Mouse (Mus musculus) spleen, postnatal 14 days (tissue): ENCODE data around the gene Ece1.

ENCODE experiments used
- DNase-seq, 2 experiments: peaks; one replicate each; pipeline ENCODE4 v3.0.0; 2021 to 2022; ENCODE audit warnings: low spot score in 2 of 2

The Ece1 gene

GRCm38 (mm10) chr4:137855741-137856341 lies 6.2 kb upstream of the Ece1 start:
- DNase-seq: no peak

DNA sequence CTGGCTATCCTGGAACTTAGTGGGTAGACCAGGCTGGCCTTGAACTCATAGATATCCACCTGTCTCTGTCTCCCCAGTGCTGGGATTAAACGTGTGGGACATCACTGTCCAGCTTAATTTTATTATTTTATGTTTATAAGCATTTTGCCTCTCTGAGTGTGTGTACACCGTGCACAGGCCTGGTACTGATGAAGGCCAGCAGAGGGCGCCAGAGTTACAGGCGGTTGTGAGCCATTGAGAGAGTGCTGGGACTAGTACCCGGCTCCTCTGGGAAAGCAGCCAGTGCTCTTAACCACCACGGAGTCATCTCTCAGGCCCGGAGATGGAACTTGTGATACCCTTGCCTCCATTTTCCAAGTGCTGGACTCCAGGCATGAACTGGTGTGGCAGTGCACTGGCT lies 4.9 kb upstream of the Ece1 start:
- DNase-seq: peak; percentile 35 to 63

DNA sequence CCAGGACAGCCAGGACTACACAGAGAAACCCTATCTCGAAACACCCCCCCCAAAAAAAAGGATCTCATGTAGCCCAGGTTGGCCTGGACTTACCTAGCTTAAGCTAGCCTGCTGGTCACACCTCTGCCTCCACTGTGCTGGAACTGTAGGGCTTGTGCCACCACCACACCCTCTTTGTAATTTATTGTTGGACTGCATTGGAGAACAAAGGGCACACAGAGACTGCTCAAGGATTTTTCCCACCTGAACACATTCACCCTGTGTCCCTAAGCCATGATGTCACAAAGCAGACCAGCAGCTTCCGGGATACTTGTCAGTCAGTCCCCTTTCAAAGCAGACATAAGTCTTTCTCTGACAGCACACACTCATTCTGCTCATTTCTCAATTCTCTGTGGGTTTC lies 3.7 kb upstream of the Ece1 start:
- DNase-seq: no peak

DNA sequence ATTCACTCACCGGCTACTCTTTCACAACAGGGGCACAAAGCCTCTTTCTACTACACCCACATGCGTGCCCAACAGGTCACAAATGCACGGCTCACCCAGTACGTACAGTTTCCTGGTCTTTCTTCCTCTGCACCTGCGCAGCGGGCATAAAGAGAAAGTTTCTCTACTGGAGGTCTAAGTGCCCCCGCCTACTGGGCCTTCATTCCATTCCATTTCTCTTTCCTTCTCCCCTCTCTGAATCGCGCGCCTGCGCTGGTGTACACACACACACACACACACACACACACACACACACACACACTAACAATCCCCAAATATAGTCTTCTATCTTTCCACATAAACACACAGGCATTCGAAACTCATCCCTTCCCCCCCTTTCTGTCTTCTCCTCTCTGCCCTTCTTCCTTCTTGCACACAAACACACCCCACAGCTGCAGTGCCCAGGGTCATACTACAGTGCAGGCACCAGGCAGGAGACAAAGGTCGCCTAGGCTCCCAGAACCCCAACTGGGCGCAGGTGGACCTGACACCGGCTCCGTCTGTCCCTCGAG lies 501 bp upstream of the Ece1 start:
- DNase-seq: peak in 1 of 2 experiments; percentile 22

DNA sequence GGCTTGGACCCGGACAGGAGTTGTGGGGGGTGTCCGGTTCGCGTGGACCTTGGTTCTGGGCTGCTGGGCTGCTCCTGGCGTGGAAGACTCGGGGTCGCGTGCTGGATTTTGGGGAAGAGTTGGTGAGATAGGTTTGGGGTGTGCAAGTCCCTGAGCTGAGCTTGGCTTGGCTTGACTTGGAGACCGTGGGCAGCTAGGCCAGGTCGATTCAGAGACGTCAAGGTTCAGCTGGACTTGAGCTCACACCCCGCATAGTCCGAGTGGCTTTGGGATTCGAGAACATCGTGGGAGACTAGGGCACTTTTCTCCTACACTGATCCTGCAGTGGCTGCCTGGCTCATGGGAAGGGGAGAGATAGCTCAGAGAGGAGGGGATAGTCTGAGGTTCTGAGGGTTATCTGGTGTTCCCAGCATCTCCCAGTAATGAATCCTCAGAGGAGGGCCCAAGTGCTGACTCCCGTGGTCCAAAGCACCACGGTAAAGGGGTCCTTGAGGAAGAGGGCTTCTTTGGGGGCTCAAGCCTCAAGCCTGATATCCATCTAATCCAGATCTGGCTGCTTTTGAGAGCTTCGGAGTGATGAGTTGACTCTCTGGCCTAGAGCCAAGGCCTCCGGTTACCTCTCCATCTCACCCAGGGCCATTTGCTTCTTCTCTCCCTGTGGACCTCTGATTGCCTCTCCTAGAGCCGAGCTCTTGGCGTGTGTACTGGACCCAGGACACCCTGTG lies 641 bp downstream of the Ece1 start:
- DNase-seq: no peak

DNA sequence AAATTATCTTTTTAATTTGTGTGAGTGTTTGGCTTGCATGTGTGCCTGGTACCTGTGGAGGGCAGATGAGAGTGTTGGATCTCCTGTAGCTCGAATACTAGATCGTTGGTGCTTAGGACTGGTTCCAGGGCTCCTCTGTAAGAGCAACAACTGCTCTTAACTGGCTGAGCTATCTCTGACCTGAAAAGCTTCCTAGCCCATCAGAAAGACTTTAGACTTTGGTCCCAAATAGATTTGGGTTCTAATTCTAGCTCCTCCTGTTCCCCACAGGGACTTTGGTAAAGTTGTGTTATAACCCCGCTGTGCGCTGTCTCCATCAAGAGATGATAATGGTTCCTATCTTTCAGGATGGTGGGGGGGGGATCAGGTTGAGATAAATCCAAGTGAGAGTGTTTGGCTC lies 2.0 kb downstream of the Ece1 start:
- no peak for DNase-seq

DNA sequence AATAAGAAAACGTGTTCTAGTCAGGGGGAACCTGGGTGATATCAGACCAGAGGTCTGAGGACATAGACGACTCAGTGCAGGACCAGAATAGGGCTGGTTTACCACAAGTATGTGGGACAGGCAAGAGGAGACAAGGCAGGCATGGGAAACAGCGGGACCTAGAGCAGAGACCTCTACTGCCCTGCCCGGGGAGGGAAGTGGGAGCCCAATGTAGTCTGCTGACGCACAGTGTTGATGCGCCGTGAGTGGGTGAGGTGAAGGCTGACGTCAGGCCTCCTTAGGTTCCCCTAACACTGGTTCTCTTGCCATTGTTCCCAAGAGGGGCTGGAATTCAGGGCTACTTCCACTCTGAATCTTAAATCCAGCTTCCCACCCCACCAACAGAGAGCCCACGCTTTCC lies 2.7 kb downstream of the Ece1 start:
- DNase-seq: no peak

GRCm38 (mm10) chr4:137865221-137865641 lies 3.2 kb downstream of the Ece1 start:
- no peak for DNase-seq

DNA sequence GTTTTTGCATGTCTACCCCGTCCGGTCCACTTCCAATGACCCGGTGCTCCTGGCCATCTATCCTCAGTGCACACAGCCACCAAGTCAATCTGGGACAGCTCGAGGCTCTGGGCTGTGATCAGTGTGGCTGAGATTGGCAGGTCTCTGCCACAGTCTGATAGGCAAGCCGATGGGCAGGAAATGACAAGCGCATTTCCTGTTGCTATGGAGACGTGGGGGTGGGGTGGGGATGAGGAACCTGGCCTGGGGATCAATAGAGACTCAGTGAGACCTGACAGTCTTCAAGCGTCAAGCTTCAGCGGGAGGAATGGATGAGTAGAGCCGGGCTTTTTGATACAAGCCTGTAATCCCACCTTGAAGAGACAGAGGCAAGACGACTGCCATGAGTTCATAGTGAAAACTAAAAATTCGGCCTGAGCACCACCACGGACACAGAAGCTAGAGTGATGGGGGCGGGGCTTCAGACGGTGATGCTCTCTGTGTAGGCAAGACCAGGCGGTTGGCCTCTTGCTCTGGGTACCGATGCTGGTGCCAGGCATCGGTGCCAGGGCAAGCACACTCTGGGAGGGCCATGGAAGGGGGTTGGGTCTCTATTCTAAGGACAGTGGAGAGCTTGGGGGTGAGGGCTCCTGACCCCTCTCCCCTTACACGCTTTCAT lies 4.3 kb downstream of the Ece1 start:
- DNase-seq: peak in 1 of 2 experiments; percentile 57

GRCm38 (mm10) chr4:137867225-137867624 lies 5.2 kb downstream of the Ece1 start:
- DNase-seq: no peak

DNA sequence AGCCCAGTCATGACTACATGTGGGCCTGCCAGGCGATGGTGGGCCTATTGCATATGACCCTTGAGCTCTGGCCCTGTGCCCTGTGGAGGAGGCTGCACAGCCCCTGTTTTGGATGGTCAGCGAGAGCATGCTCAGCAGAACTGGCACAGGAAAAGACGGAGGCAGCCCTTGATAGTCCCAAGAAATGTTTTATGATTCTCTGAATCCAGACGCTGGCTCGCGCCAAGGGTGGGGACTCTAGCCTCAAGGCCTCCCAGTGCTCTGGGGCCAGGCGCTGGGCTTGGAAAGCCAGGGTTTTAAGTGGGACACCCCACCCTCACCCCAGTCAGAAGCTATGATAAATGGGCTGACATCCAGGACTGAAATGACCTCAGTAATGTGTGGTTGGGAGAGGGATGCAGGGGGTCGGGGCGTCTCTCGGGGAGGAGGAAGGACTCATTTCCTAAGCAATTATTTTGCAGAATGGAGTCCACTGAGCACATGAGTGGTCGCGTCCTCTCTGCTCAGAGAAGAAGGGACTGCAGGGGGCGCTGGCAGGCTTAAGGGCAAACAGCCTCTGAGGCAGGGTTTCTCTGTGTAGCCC lies 5.7 kb downstream of the Ece1 start:
- no peak for DNase-seq

DNA sequence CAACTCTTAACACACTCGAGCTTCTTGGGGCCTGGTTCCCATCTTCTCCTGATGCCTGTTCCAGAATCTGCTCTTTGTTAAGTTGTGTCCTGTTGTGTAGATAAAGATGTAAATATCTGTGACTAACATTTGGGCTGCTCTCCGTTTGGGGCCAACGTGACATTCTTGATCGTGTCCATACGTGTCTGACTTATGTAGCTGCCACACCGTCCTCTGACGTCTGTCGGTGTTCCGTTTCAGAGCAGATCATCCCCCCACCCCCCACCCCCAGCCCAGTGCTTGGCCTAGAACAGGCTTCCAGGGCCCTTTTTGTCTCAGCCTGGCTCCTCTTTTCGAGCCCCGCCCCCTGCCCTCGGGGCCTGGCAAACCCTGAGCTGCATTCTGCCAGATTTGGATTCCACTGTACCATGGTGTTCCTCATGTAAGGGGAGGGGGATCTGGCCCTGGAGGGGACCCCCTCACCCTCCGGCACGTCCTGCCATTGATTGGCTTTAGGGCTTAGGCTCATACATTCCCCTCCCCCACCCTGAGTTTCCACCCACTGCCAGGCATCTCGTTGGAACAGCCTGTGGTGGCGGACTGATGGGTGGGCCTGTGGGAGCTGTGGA lies 7.7 kb downstream of the Ece1 start:
- DNase-seq: no peak

DNA sequence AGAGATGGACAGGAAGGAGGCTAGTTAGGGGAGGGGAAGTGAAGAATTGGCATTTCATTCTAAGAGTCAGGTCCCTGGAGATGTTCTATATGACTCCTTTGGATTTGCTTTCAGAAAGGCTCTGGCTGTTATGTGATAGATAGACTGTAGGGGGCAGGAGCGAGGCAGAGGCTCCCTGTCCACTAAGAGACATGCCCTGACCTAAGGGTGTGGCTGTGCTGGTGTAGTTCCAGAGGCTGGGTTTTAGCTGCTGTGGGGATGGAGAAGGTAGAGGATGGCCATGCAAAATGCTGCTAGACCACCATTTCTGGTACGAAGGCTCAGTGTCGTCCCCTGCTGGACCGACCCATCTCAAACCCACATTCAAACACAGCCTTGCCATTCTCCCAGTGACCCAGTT lies 8.9 kb downstream of the Ece1 start:
- DNase-seq: no peak

DNA sequence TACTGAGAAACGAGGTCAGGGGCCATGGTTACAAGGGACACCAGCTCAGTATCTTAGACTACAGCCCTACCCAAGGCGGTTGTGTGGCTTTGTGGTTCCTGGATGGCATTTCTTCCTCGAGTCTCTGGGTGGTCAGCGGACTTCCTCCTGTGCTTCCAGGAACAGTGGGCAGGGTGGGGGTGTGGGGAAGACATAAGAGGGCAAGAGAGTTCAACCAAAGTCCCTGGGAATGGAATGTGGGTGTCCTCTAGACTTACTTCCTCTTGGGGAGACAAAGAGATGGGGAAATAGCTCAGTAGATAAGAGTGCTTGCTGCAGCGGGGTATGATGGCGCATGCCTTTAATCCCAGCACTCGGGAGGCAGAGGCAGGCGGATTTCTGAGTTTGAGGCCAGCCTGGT lies 9.4 kb downstream of the Ece1 start:
- no peak for DNase-seq

DNA sequence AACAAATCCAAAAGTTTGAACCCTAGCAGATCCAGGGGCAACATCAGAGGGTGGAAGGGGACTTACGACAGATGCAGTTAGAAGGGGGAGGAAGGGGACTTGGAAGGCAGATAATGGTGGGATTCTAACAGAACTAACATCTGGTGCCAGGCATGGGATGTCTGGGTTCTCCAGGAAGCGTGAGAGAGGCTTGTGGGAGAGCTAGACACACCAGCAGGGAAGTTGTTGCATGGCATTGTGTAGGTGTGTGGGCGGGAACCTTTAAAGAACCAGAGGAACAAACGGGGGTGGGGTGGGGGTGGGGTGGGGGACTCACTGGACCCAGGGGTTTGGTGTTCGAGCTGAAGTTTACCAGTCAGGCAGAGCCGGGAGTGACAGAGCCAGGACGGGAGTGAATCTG lies 12.3 kb downstream of the Ece1 start:
- DNase-seq: no peak

DNA sequence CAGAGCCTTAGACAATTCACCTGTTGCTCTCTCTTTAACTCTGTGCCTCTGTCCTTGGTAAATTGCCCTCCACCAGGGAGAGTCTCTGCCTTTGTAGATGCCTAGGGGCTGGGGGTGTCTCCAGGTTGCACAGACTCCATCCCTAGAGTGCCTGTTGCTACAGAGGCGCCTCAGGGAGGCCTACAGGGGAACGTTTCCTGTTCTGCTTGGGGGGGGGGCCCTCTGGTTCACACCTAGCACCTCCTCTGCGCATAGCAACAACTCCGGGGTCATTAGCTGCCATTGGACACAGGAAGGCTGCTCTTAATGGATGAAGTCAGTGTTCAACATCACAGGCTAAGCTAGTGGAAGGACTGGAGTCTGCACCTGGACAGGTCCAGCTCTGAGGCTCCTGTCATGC lies 12.8 kb downstream of the Ece1 start:
- DNase-seq: no peak

- DNase-seq: no peak
These were observed 13.5 kb downstream of the Ece1 start for GRCm38 (mm10) chr4:137875466-137876092.

GRCm38 (mm10) chr4:137876834-137877233 lies 14.8 kb downstream of the Ece1 start:
- no peak for DNase-seq

DNA sequence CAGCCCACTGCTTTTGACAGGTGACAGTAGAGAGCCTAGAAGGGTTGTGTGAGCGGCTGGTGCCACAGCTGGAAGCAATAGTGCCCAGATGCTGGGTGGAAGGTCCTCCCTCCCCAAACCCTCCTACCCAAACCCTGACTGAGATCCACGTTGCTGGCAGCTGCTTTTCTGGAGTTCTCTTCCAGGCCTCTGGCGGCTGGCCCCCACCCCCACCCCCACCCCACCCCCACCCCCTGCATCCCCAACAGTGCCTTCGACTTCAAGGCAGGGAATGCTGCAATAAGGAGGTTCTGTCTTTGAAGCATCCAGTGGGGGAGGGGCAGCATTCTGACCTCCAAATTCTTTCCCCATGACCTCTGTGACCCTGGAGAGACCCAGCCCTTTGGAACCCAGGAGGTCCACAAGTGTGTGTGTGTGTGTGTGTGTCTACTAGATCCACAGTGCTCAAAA lies 15.4 kb downstream of the Ece1 start:
- DNase-seq: no peak

DNA sequence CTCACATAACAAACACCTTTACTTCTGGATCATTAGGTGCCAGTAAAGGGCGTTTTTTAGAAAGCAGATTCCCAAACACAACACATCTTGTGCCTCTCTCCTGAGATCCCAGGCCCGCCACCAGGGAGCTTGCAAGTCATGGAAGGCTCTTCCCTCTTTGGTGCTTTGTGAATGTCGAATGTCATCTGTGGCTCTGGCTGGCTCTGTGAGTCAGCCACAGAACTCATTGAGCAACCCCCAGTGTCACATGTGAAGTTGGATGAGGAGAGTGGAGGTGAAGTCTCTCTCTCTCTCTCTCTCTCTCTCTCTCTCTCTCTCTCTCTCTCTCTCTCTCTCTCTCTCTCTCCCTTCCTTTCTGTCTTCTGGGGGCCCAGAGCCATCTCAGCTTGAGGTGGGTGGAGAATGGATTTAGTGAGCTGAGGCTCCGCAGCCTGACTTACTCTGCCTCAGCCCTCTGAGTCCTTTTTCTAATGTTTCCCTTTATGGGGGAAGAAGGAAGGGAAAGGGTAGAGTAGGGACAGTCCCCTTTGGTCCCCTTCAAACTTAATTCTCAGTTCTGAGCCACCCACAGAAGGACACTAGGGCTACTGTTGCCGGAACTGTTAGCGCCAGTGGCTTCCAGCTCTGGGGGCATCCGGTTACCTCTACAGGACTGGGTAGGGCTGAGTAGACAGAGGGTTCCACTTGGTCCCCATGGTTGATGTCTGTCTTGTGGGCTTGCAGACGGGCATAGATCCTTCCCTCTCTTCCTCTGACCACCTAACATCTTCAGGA lies 17.5 kb downstream of the Ece1 start:
- no peak for DNase-seq

DNA sequence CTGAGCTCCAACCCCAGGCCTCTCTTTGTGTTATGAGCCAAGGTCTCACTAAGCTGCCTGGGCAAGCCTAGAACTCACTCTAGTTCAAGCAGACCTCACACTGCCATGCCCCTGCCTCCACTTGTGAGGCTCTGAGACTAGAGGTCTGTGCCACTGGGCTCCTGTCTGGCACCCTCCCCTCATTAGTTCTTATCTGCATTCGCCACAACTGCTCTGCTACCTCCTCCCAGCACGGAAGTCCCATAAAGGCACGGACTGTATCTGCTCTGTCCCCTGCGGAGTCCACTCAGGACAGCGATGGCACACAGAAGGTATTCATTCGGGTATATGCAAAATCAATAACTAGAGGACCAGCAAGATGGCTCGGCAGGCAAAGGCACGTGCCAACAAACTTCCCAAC lies 19.4 kb downstream of the Ece1 start:
- no peak for DNase-seq
